Mouse (Mus musculus): ENCODE results near the gene Lmo1. TPM values are rescaled to one million over a fixed set of nuclear protein-coding genes. Genes with fewer than 3 reads are reported as not detected.
A peak's percentile ranks its signal among the peaks of the same experiment; 100 is the strongest.
"Not testable (repeated sequence)": the region's sequence is repeated elsewhere in the genome, so short reads cannot be mapped to it uniquely, and the experiment has no call there.

The Lmo1 gene
- total RNA-seq, 2 experiments from 2014 or later, result 2.0 to 2.8 TPM

DNA sequence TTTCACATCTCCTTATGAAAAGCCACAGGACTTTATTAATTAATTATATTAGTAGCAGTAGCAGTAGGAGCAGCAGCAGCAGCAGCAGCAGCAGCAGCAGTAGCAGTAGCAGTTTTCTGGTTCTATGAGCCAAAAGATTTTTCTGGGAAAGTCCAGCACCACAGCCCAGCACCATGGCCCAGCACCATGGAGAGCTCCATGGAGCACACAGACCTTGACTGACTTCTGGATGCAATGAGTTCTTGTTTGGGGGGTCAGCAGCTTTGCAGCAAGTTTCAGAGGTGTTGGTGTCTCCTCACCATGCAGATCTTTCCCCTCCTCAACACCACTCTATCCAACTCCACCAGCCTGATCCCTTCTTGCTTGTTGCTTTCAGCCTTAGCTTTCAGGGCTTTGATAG is 45.6 kb downstream of the Lmo1 start:
- intact Hi-C loops (cut with DNase I), result no loop called here
- DNase-seq, result peak; percentile 28 to 60

DNA sequence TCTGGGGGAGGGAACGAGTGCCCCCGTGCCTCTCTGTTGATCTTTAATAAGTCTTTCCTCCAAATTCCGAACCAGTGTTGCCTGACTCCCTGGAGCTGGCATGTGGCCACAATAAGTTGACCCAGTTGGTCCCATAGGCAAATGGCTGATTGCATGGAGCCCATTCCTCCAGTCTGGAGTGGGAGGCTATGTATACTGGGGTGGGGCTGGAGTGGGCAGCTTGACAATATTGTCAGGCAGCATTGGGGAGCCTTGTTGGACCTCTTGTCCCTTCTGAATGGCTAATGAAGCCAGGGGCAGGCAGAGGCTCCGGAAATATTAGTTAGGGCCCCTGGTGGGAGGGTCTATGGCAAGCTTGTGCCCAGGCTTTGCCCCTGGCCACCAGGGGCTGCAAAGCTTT is 59.1 kb downstream of the Lmo1 start:
- intact Hi-C loops (cut with DNase I), result no loop called here
- DNase-seq, result no peak

DNA sequence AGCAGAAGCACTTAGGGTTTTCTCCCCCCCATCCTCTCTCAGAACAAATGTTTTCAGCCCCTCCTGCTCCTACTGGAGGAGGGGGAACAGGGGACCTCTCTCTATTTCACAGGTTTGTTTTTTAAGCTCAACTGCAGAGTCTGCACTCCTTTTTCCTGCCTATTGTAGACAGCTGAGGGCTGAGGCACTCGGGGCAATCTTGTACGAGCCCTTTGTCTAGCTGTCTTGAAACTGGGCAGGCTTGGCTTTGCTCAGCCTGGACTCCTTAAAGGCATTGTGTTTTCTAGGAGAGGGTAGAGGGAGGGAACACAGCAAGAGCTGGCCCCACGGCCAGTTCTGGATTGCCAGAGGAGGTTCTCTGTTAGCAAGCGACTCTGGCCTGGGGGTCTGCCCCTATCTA is 59.5 kb downstream of the Lmo1 start:
- intact Hi-C loops (cut with DNase I); DNase-seq: not testable (repeated sequence)

DNA sequence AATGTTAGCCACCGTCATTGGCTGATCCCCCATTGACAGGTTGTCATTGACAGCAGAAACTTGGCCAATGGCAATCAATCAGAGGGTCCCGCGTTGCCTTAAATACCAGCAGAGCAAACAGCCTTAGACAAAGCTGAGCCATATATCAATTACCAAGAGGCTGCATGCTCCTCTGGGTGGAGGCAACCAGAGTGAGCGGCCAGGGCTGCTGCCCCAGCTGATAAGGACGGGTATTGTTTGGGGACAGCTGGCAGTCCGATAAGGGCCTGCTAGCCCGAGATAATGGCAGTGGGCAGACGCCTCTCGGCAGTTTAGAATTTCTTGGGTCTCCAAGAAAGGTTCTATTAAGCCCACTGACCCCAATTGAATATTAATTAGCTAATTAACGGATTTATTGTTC is 60.1 kb downstream of the Lmo1 start:
- intact Hi-C loops (cut with DNase I), result no loop called here
- DNase-seq, result no peak

DNA sequence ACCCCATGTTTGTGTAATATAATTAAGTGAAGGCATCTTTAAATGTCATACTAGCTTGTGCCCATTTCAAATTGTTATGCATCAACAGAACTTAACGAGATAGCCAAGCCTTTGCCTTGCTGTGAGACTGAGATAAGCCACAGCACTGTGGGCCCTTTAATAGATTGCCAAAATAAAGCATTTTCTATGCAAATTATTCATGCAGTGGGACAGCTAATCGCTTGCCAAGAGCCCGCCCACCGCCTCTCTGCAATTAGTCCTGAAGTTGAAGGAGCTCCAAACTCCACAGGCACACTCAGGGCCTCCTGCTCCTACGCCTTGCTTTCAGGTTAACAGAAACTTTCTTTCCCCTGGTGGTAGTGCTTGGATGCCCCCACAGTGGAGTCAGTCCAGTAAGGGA is 64.0 kb downstream of the Lmo1 start:
- intact Hi-C loops (cut with DNase I), result no loop called here

DNA sequence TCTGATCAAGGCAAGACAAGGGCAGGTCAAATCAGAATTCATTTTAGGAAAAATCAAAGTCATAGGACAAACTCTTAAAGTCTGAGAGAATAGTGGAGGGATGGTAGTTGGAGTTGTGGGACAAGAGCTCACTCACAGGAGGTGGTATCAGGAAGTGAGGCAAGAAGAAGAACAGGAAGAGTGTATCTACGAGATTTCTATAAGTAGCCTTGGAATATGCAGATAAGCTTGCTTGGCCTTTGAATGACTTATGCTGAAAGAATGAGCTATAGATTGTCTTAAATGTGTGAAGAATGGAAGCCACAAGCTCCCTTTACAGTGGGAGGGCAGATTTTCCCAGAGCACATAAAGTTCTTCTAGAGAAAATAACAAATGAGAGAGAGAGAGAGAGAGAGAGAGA is 70.1 kb downstream of the Lmo1 start:
- intact Hi-C loops (cut with DNase I), result no loop called here
- DNase-seq, result no peak

More for the DNA sequence above, 64.0 kb downstream of the Lmo1 start:
- DNase-seq, result no peak

DNA sequence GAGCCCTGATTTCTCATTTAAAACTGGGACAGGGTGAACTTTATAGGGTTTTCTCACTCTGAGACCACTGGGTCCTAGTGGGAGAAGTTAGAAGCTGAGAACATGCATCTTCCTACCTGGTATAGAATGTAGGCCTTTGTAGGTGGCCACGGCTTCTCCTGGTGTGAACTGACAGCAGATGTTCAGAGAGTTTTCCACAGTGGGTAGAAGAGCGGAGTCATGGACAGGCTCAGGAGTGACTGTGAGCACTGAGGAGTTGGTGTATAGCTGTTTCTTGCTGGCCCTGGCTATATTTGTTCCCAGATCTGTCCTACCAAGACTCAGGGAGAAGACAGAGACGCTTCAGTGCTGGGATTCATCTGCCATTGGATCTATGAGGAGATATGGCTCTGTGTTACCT is 73.8 kb downstream of the Lmo1 start:
- DNase-seq, result no peak
- intact Hi-C loops (cut with DNase I), result no loop called here

DNA sequence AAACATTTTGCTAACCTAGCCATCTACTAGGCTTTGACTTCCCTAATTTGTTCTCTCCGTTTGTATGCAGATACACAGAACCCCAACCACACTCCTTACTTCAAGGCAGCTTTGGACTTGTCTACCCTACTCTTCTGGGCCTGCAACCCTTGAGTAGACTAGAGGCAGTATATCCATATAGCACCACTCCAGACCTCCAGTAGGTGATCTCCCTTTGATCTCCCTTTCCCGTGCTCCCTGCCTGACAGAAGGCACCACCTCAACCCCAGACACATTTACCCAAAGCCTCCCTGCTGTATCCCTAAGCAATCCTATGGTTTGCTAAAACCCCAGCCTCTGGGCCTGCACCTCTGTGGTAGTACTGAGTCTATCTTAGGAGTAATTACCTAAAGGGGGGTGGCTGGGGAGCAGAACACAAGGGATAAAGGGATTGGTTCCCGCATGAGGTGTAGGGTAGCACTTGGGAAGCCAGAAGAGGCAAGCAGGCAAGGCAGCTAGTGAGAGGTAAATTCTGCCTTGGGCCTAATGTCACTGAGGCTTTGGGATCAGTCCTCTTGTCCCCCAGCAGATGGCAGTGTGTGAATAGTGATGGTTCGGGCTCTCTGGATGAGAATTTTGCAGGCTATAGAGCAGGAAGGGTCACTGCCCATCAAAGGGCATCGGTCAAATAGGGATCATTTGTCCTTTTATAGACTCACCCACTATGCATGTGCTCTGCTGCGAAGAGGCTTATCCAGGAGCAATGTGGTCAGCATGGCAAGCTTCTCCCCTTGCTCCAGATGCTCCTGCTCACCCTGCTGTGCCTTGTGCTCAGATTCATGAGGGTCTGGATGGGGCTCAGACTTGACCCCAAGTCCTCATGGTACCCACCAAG is 76.6 kb downstream of the Lmo1 start:
- intact Hi-C loops (cut with DNase I), result loop anchor here (1.0 kb wide), 1 partner anchor 326 kb away; no protein-coding TSS in a partner anchor
- peak; percentile 24 to 54 for DNase-seq

DNA sequence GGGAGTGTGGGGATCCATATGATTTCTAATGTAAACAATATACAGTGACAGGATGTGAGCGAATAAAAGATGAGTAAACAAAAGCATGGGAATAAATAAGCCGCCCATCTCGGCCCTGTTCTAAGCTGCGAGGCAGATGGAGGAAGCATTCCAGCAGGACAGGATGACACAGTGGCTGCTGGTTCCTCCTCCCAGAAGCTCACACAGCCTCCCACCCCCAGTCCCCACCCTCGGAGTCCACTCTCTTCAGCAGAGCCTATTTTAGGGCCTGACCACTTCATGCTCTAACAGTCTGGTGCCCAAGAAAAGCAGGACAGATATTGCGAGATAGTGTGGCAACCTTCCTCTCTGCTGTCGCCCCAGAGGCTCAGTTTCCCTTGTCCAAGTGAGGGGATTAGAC is 77.8 kb downstream of the Lmo1 start:
- intact Hi-C loops (cut with DNase I), result no loop called here
- DNase-seq, result no peak

DNA sequence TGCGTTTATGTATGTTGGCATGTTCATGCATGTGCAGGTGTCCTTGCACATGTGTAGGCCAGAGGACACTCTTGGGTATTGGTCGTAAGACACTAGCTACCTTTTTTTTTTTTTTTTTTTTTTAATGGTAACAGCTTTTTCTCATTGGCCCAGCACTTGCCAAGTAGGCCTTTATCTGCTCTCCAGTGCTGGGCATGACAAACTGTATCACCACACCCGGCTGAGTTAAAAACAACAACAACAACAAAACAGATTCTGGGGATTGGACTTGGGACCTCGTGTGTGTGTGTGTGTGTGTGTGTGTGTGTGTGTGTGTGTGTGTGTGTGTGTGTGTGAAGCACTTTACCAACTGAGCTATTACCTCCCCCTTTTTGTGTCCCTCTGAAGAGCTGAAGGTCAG is 78.4 kb downstream of the Lmo1 start:
- DNase-seq, result no peak
- intact Hi-C loops (cut with DNase I), result no loop called here

DNA sequence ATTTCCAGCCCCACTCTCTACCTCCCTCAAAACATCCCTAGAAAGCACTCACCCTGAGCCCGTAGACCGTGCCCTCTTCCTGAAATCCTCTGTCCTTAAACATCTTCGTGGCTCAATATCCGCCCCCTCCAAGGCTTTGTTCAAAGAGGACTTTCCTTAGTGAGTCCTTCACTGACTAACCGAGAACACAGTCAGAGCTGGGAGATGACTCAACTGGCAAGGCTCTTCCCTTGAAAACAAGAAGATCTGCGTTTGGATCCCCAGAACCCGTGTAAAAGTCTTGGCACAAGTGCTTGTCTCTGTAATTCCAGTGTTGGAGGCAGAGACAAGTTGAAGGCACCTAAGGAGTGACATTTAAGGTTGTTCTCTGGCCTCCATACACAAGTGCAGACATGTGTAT is 80.7 kb downstream of the Lmo1 start:
- intact Hi-C loops (cut with DNase I), result no loop called here
- DNase-seq, result no peak

DNA sequence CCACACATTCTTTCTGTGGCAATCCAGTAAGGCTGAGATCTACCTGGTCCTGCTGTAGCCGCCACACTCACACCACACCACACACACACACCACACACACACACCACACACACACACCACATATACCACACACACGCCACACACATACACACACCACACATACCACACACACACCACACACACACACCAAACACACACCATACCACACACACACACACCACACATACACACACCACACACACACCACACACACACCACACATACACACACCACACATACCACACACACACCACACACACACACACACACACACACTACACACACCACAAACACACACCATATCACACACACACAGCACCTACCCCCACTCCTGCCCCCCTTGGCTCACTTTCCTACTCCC is 83.7 kb downstream of the Lmo1 start:
- DNase-seq; intact Hi-C loops (cut with DNase I): not testable (repeated sequence)

Other genes with a start within 250 kb of the Lmo1 start
- 10 to 100 TPM; 13.7 to 19.5 TPM for gene Nlrp10, start 245.0 kb downstream of the Lmo1 start, total RNA-seq (2021)
- gene Eif3f, start 240.8 kb downstream of the Lmo1 start, total RNA-seq (2021), result 100 to 1,000 TPM; 112 to 117 TPM
- gene Tub, start 224.9 kb downstream of the Lmo1 start, total RNA-seq (2021), result under 1 TPM; 0.50 to 0.53 TPM
- under 1 TPM; 0.45 to 0.67 TPM for gene Ric3, start 91.9 kb downstream of the Lmo1 start, total RNA-seq (2021)

Data from heart, postnatal 10 days (tissue).